Mouse (Mus musculus) heart, adult 2 months (tissue): ENCODE measurements around the gene Il1rap.
A peak's percentile ranks its signal among the peaks of the same experiment; 100 is the strongest.

Experiments
- CTCF ChIP-seq: fragments of 200-600 bp; IDR thresholded peaks from 2 replicates; pipeline ENCODE4 v1.8.1; 2022; ENCODE audit warnings: antibody characterized with exemption, mild to moderate bottlenecking, moderate library complexity
- EP300 ChIP-seq: fragments of 200-500 bp; IDR thresholded peaks from 2 replicates; pipeline ENCODE4 v1.6.1; 2011; ENCODE audit warnings: low read depth, low read length, control low read depth; ENCODE audit not compliant: insufficient read depth
- POLR2A ChIP-seq: fragments of 200-500 bp; IDR thresholded peaks from 2 replicates; pipeline ENCODE4 v1.6.1; 2011; ENCODE audit warnings: mild to moderate bottlenecking, low read depth, low read length, control low read depth; ENCODE audit not compliant: insufficient read depth

- TF ChIP-seq CTCF (peak; percentile 41), POLR2A (peak; percentile 92), EP300 (no peak)
Measured at GRCm38 (mm10) chr16:26581048-26581912, at the start of gene Il1rap.
